Mouse (Mus musculus) heart, postnatal 0 days (tissue): Measurements from ENCODE around the gene Ybx3. TPM values are rescaled to one million over a fixed set of nuclear protein-coding genes. Genes with fewer than 3 reads are reported as not detected.

Experiments
- ATAC-seq: fragments of 200-750 bp; cut with Nextera tagmentation; 2 replicates; pipeline ENCODE4 v1.8.0; 2017; ENCODE audit warnings: low read depth, moderate number of reproducible peaks, moderate library complexity; ENCODE audit not compliant: insufficient read depth
- DNase-seq: peaks from one replicate; pipeline ENCODE4 v3.0.0-alpha.2; 2016; ENCODE audit warnings: low spot score
- H3K27ac ChIP-seq: fragments of 300-500 bp; sonication (generic); 2 replicates; pipeline ENCODE4 v1.5.1; 2014; ENCODE audit warnings: low read depth, mild to moderate bottlenecking
- H3K27me3 ChIP-seq: fragments of 300-500 bp; sonication (generic); 2 replicates; pipeline ENCODE4 v1.6.1; 2014; ENCODE audit warnings: low read length, mixed read lengths; ENCODE audit not compliant: control insufficient read depth, insufficient read depth
- H3K36me3 ChIP-seq: fragments of 300-500 bp; sonication (generic); replicated peaks from 2 replicates; pipeline ENCODE4 v1.6.1; 2014; ENCODE audit warnings: low read length, mixed read lengths; ENCODE audit not compliant: control insufficient read depth, insufficient read depth
- H3K4me1 ChIP-seq: fragments of 300-500 bp; sonication (generic); 2 replicates; pipeline ENCODE4 v1.6.1; 2014; ENCODE audit warnings: antibody characterized with exemption; ENCODE audit not compliant: control insufficient read depth, insufficient read depth
- H3K4me2 ChIP-seq: fragments of 300-500 bp; sonication (generic); 2 replicates; pipeline ENCODE4 v1.6.1; 2014; ENCODE audit warnings: low read depth, mild to moderate bottlenecking, low read length, moderate library complexity
- H3K4me3 ChIP-seq: fragments of 300-500 bp; sonication (generic); 2 replicates; pipeline ENCODE4 v1.5.1; 2014; ENCODE audit warnings: low read depth, low read length
- H3K9ac ChIP-seq: fragments of 300-500 bp; sonication (generic); replicated peaks from 2 replicates; pipeline ENCODE4 v1.6.1; 2014; ENCODE audit warnings: low read depth, low read length, mixed read lengths
- H3K9me3 ChIP-seq: fragments of 300-500 bp; sonication (generic); replicated peaks from 2 replicates; pipeline ENCODE4 v1.6.1; 2016; ENCODE audit warnings: low read length; ENCODE audit not compliant: control insufficient read depth
- CTCF ChIP-seq: IDR thresholded peaks from 2 replicates; pipeline ENCODE4 v1.5.1; 2016; ENCODE audit warnings: antibody characterized with exemption, control low read depth, low read depth
- EP300 ChIP-seq: IDR thresholded peaks from 2 replicates; pipeline ENCODE4 v1.6.1; 2016; ENCODE audit warnings: antibody characterized with exemption, low read depth
- WGBS: fragments of 180-500 bp; shearing (Covaris S2); extraction: QIAGEN DNeasy Blood & Tissue Kit; methylation state at CpG from one replicate; pipeline ENCODE4 v1.1.7; 2014; 5-methylcytosine and 5-hydroxymethylcytosine counted together
- polyA plus RNA-seq: library from polyadenylated mRNA; unstranded; fragments of >200 nt; fragmentation: Nextera tagmentation; extraction: Ambion mirVana; gene quantifications from 2 replicates; pipeline ENCODE4 v1.2.1, GENCODE M21; 2015
- total RNA-seq: library from RNA; depleted of rRNA; stranded (reverse); fragments of >200 nt; gene quantifications from 2 replicates; pipeline ENCODE4 v1.2.3, GENCODE M21; 2014; ENCODE audit warnings: low replicate concordance

Gene Ybx3
- total and polyA plus RNA-seq, 2 experiments from 2014 or later, result 54.6 to 238 TPM

DNA sequence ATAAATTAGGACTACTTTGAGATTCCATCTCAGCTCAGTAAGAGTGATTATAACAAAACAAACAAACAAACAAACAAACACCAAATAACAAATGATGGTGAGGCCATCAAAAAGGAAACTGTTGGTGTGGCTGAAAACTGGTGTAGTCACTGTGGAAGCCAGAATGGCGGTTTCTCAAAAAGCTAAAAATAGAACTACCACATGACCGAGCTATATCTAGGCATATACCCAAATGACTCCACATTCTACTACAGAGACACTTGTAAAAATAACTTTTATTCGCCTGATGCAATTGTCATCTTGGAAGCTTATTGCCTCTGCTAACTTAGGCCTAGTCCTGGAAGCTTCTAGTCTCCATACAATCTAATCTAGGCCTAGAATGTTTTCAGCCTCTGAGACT lies 16.0 kb upstream of the Ybx3 start:
- no peaks in the 10 kb centered on the region for H3K4me1 ChIP-seq
- H3K9ac ChIP-seq, result no peak overlapping the region
- H3K9me3 ChIP-seq, result no peaks in the 10 kb centered on the region
- 26% methylated on average over 3 of the region's 3 CpGs for WGBS
- no peak overlapping the region for H3K4me3 ChIP-seq
- TF ChIP-seq CTCF (no peak), EP300 (no peak)
- H3K4me2 ChIP-seq, result no peak overlapping the region
- no peak for ATAC-seq
- no peaks in the 10 kb centered on the region for H3K36me3 ChIP-seq
- H3K27me3 ChIP-seq, result no peaks in the 10 kb centered on the region
- no peak overlapping the region for H3K27ac ChIP-seq
- no peak for DNase-seq

DNA sequence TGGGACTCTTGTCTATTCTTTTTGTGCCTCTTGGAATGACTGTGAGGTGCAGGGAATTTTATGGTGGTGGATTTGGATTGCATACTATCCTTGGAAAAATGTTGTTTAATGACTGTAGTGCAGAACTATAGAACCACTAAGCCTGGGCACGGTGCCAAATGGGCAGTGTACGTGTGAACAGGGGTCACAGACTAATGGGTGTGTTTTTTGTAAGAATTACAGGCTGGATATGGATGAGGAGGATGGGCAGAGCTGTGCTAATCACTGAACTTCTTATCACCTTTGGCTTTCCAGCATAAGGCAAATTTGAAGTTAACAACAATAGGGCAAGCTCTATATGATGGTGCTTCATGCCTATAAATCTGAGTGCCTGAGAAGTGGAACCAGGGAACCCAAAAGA lies 14.8 kb upstream of the Ybx3 start:
- H3K4me2 ChIP-seq, result no peak overlapping the region
- no peak overlapping the region for H3K9ac ChIP-seq
- H3K27me3 ChIP-seq, result no peaks in the 10 kb centered on the region
- H3K36me3 ChIP-seq, result no peaks in the 10 kb centered on the region
- TF ChIP-seq CTCF (no peak), EP300 (no peak)
- no peaks in the 10 kb centered on the region for H3K9me3 ChIP-seq
- no peak for ATAC-seq
- H3K4me3 ChIP-seq, result no peak overlapping the region
- no peak overlapping the region; the same call in 1 of the 2 replicates for H3K27ac ChIP-seq
- WGBS, result 39% methylated on average over 2 of the region's 2 CpGs
- no peaks in the 10 kb centered on the region for H3K4me1 ChIP-seq
- no peak for DNase-seq

DNA sequence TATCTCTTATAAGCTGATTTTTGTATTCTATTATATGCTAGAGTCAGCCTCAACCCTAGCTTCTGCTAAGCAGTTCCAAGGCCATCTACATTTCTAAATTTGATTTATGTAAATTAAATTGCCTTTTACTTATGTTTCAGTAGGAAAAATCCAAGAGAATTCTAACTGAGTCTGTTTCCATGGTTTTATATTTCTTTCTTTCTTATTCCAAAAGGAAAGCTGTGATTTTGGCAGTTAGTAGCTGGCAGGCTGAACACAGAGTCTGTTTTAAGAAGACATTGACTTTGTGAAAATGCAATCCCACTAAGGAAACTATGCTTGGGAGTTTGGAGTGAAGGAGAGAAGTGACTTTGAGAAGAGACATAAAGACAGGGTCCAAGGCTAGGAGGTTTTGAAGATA lies 14.3 kb upstream of the Ybx3 start:
- Histone ChIP-seq H3K4me3 (no peak overlapping the region), H3K4me1 (no peaks in the 10 kb centered on the region), H3K9me3 (no peaks in the 10 kb centered on the region), H3K27me3 (no peaks in the 10 kb centered on the region), H3K9ac (no peak overlapping the region), H3K36me3 (no peaks in the 10 kb centered on the region), H3K27ac (no peak overlapping the region; the same call in 1 of the 2 replicates), H3K4me2 (no peak overlapping the region)
- ATAC-seq (no peak), DNase-seq (no peak)
- TF ChIP-seq EP300 (no peak), CTCF (no peak)

DNA sequence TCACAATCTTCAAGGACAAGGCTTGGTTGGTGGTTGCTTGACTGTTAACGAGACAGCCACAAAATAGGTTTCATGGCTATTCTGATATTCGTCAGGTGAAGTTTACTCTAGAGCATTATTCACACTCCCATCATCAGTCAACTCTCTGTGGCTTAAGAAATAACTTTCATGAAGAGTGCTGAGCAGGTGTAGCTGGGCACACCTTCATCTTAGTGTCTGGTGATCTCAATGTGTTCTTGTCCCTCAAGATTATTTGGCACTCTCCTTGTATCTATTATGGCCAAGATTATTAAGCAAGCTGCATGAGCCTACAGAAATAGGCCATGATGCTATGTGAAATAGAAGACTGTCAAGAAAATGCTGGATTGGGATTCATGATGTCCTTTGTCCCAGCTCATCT lies 13.0 kb upstream of the Ybx3 start:
- no peak overlapping the region for H3K4me3 ChIP-seq
- DNase-seq, result no peak
- no peaks in the 10 kb centered on the region for H3K36me3 ChIP-seq
- H3K27me3 ChIP-seq, result no peaks in the 10 kb centered on the region
- H3K27ac ChIP-seq, result no peak overlapping the region
- WGBS, result 87% methylated on average over 2 of the region's 2 CpGs
- no peak overlapping the region for H3K4me2 ChIP-seq
- no peak overlapping the region for H3K9ac ChIP-seq
- H3K9me3 ChIP-seq, result no peaks in the 10 kb centered on the region
- no peak for TF ChIP-seq EP300
- TF ChIP-seq CTCF, result no peak
- no peaks in the 10 kb centered on the region for H3K4me1 ChIP-seq
- ATAC-seq, result no peak

DNA sequence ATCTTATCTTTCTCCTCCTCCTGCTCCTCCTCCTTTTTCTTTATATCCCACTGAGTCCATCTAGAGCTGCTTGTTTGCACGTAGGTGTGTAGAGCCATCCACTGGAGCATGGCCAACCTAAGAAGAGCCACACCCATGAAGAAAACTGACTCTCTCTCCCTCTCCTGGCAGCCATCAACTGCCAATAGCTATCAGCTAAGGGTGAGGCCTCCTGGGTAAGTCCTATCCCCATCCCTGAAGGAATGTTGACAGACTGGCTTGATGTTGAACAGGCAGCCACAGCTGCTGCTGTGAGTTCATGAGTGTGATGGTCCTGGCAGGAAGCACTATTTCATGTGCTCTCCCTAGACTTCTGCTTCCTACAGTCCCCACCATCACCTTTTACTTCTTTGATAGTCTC lies 8.4 kb upstream of the Ybx3 start:
- ATAC-seq, result peak; percentile 81

DNA sequence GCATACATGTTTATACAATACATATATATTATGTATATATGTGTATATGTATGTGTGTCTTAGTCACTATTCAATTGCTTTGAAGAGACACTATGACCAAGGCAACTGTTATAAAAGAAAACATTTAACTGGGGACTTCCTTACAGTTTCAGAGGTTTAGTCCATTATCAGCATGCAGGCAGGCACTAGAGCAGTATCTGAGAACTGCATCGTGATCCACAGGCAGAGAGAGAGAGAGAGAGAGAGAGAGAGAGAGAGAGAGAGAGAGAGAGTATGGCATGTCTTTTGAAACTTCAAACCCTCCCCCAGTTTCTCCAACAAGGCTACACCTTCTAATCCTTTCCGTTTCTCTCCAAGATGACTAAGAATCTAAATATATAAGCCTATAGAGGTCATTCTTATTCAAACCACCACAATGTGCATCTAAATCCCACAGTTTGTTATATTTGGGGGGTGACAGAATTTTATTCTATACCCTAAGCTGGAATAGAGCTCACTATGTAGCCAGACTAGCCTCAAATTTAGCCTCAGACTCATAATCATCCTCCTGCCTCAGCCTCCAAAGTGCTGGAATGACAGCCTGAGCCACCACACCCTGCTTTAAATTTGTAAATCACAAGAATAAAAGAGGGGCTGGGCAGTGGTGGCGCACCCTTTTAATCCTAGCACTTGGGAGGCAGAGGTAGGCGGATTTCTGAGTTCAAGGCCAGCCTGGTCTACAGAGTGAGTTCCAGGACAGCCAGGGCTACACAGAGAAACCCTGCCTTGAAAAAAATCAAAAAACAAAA lies 5.8 kb upstream of the Ybx3 start:
- 53% methylated on average over 4 of the region's 4 CpGs for WGBS
- H3K36me3 ChIP-seq, result no peaks in the 10 kb centered on the region
- no peaks in the 10 kb centered on the region for H3K4me1 ChIP-seq
- no peak overlapping the region for H3K27ac ChIP-seq
- no peak for ATAC-seq
- no peaks in the 10 kb centered on the region for H3K9me3 ChIP-seq
- H3K4me2 ChIP-seq, result no peak overlapping the region
- H3K4me3 ChIP-seq, result no peak overlapping the region
- no peaks in the 10 kb centered on the region for H3K27me3 ChIP-seq
- H3K9ac ChIP-seq, result no peak overlapping the region
- TF ChIP-seq CTCF, result no peak
- TF ChIP-seq EP300, result no peak
- DNase-seq, result no peak

More for the DNA sequence above, 8.4 kb upstream of the Ybx3 start:
- no peaks in the 10 kb centered on the region for H3K9me3 ChIP-seq
- H3K36me3 ChIP-seq, result no peaks in the 10 kb centered on the region
- H3K27ac ChIP-seq, result no peak overlapping the region
- TF ChIP-seq CTCF (no peak), EP300 (no peak)
- no peak overlapping the region for H3K9ac ChIP-seq
- H3K27me3 ChIP-seq, result no peaks in the 10 kb centered on the region
- no peak for DNase-seq
- H3K4me2 ChIP-seq, result no peak overlapping the region
- WGBS, result 26% methylated on average over 1 of the region's 1 CpGs
- H3K4me3 ChIP-seq, result no peak overlapping the region
- no peaks in the 10 kb centered on the region for H3K4me1 ChIP-seq
